ENCODE assay signal across 17 mouse cellular contexts in the genomic region with DNA sequence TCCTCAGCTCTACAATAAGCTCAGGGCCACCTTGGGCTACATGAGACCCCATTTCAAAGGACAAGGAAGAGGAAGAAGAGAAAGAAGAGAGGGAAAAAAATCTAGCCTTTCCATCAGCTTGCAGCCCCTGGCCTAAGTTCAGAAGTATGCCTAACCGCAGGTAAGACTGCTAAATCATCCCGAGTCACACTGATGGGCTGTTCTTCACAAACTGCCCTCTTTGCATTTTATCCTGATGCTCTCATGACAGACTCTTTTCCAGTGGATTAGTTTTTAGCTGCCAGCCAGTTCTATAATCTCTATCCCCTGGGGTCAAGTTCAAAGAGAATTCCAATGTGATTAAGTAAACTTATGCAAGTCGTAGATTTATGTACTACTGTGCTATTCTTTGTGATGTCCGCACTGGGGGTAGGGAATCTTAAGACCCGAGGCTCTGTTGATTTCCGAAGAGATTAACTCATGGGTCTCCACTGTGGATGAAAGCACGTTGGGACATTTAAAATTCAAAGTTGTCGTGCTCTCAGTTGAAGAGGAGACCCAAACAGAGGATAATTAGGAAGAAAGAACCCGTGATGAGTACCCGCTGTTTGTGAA.
DNase-seq lines count a peak whose midpoint lies in the region.
"Had no signal": no experiment of that assay in that cellular context is flagged by ENCODE, and none has a peak within 500 bp of the region (broad histone marks: within the 10 kb centered on the region; RNA-seq: fewer than 3 reads in every experiment).

No protein-coding gene starts in this region.

- intact Hi-C loops in heart, postnatal 36 days (cut with DNase I) = no loop called here

- peak; percentile 43 for DNase-seq in heart, adult 11 months
- no peak for DNase-seq in heart, postnatal 36 days
- peak; percentile 15 for DNase-seq in R1 (ENCODE audit: low read depth, low spot score)
- peak; percentile 8 for DNase-seq in mesoderm, embryonic 11.5 days (ENCODE audit: low read depth, low spot score)
- no peak for DNase-seq in cerebellum, adult 9-10 months
- no peak for DNase-seq in layer of hippocampus, postnatal 25 days (ENCODE audit: extremely low spot score in 1 of 2, low spot score in 1 of 2)
- DNase-seq: adrenal gland, postnatal 10 days; B cell, adult 2 months; cerebellum, adult 11 months; cerebellum, adult 9-11 months; gastrocnemius, postnatal 25 days; heart, adult 18-20 months; kidney, adult 18-20 months; kidney, postnatal 25 days; lung, postnatal 36 days; retina, postnatal 1 day; right cerebral cortex, postnatal 14 days had no signal

Comparison
In these comparisons a context has a peak if more than half of its experiments do, and no peak if none do; other contexts are left out.
1. DNase-seq: peak in heart, adult 11 months (single experiment), R1 (single experiment) and mesoderm, embryonic 11.5 days (single experiment); none in heart, postnatal 36 days (0 of 2), cerebellum, adult 9-10 months (single experiment) and layer of hippocampus, postnatal 25 days (0 of 2).